Mouse (Mus musculus) embryonic facial prominence, embryonic 11.5 days (tissue): ENCODE results near the gene Frmd7. TPM values are rescaled to one million over a fixed set of nuclear protein-coding genes. Genes with fewer than 3 reads are reported as not detected.

Experiments
- ATAC-seq: fragments of 200-750 bp; cut with Nextera tagmentation; replicated peaks from 2 replicates; pipeline ENCODE4 v1.8.0; 2017; ENCODE audit warnings: low read depth; ENCODE audit not compliant: insufficient number of reproducible peaks, low FRiP score, low TSS enrichment
- DNase-seq: peaks from one replicate; pipeline ENCODE4 v3.0.0-alpha.2; 2015; ENCODE audit warnings: low spot score
- H3K27ac ChIP-seq: fragments of 300-500 bp; sonication (generic); replicated peaks from 2 replicates; pipeline ENCODE4 v1.5.1; 2014; ENCODE audit warnings: mild to moderate bottlenecking, low read depth, low read length, control low read depth
- H3K27me3 ChIP-seq: fragments of 300-500 bp; sonication (generic); 2 replicates; pipeline ENCODE4 v1.6.1; 2014; ENCODE audit warnings: mild to moderate bottlenecking, low read length, moderate library complexity, mixed read lengths; ENCODE audit not compliant: control insufficient read depth, insufficient read depth
- H3K36me3 ChIP-seq: fragments of 300-500 bp; sonication (generic); replicated peaks from 2 replicates; pipeline ENCODE4 v1.6.1; 2014; ENCODE audit warnings: low read depth, mild to moderate bottlenecking, low read length, moderate library complexity, mixed read lengths; ENCODE audit not compliant: control insufficient read depth, insufficient read depth
- H3K4me1 ChIP-seq: fragments of 300-500 bp; sonication (generic); 2 replicates; pipeline ENCODE4 v1.6.1; 2014; ENCODE audit warnings: low read length, mixed read lengths; ENCODE audit not compliant: control insufficient read depth, insufficient read depth
- H3K4me2 ChIP-seq: fragments of 300-500 bp; sonication (generic); 2 replicates; pipeline ENCODE4 v1.6.1; 2014; ENCODE audit warnings: low read depth, mild to moderate bottlenecking, control low read depth, low read length, moderate library complexity
- H3K4me3 ChIP-seq: fragments of 300-500 bp; sonication (generic); 2 replicates; pipeline ENCODE4 v1.5.1; 2014; ENCODE audit warnings: low read depth, low read length, control low read depth
- H3K9ac ChIP-seq: fragments of 300-500 bp; sonication (generic); replicated peaks from 2 replicates; pipeline ENCODE4 v1.6.1; 2014; ENCODE audit warnings: mild to moderate bottlenecking, control low read depth, low read length
- H3K9me3 ChIP-seq: fragments of 300-500 bp; sonication (generic); replicated peaks from 2 replicates; pipeline ENCODE4 v1.6.1; 2016; ENCODE audit warnings: mild to moderate bottlenecking, low read length, inconsistent platforms, mixed read lengths; ENCODE audit not compliant: control insufficient read depth
- WGBS: fragments of 180-500 bp; shearing (Covaris S2); extraction: QIAGEN DNeasy Blood & Tissue Kit; methylation state at CpG from one replicate; pipeline ENCODE4 v1.1.7; 2014; 5-methylcytosine and 5-hydroxymethylcytosine counted together
- polyA plus RNA-seq: library from polyadenylated mRNA; unstranded; fragments of >200 nt; fragmentation: Nextera tagmentation; extraction: Ambion mirVana; gene quantifications from 2 replicates; pipeline ENCODE4 v1.2.1, GENCODE M21; 2014

Frmd7 gene
- polyA plus RNA-seq, 1 experiment from 2014 or later, result not detected

DNA sequence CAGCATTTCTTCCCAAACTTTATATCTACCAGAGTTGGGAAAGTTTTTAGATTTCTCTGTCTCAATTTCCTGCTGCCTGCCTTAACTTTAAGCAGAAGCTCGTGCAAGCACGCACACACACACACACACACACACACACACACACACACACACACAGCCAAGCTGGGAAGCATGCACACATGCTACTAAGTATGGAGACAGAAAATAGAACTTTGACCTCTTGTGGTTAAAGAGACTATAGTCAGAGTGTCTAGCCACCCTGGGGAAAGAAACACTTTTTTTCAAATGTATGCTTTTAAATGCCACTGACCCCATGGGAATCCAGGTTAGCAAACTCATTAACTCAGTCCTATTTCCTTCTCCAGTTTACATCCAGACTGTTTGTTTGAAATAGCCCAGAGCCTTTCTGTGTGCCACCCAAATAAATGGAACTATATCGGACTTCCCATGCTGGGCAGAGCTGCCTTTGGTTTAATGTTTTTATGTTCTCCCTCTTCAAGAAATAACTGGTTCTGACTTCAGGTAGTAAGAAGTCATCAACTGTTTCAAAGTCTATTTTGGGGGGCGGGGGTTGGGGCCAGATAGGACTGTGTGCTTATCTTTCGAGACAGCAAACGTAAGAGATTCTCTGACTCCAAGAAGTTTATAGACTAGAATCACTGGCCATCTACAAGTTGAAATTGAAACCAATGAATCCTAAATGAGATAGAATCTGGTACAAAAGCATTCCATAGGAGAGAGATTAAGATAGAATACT lies 91.9 kb downstream of the Frmd7 start:
- H3K9me3 ChIP-seq, result no peaks in the 10 kb centered on the region
- no peak overlapping the region for H3K27ac ChIP-seq
- no peak for DNase-seq
- no peak overlapping the region for H3K4me2 ChIP-seq
- H3K4me3 ChIP-seq, result no peak overlapping the region
- H3K4me1 ChIP-seq, result no peaks in the 10 kb centered on the region
- H3K27me3 ChIP-seq, result no peaks in the 10 kb centered on the region
- H3K36me3 ChIP-seq, result no peaks in the 10 kb centered on the region
- no peak for ATAC-seq
- H3K9ac ChIP-seq, result no peak overlapping the region
- 68% methylated on average over 6 of the region's 6 CpGs for WGBS

Other genes starting within 250 kb of the Frmd7 start
- 8.9 and 9.9 TPM in 2 replicates for gene Stk26, start 101.7 kb downstream of the Frmd7 start, polyA plus RNA-seq
- gene Rap2c, start 75.3 kb upstream of the Frmd7 start, polyA plus RNA-seq, result 43.8 and 51.8 TPM in 2 replicates